Mouse (Mus musculus) monocyte, adult 2 months (primary cell): ENCODE data around the gene Pkd2.

Source experiments
- DNase-seq, 2 experiments: peaks; one replicate each; pipeline ENCODE4 v3.0.0; 2022; ENCODE audit warnings: low spot score in 2 of 2, low read depth in 1 of 2

Gene Pkd2

GRCm38 (mm10) chr5:104465731-104466130 lies 6.5 kb downstream of the Pkd2 start:
- no peak for DNase-seq

- DNase-seq, result no peak
These were observed 7.6 kb downstream of the Pkd2 start for GRCm38 (mm10) chr5:104466816-104467215.

GRCm38 (mm10) chr5:104468586-104468985 lies 9.3 kb downstream of the Pkd2 start:
- DNase-seq, result no peak

GRCm38 (mm10) chr5:104470981-104471391 lies 11.7 kb downstream of the Pkd2 start:
- no peak for DNase-seq

GRCm38 (mm10) chr5:104472371-104472770 lies 13.1 kb downstream of the Pkd2 start:
- no peak for DNase-seq

GRCm38 (mm10) chr5:104480367-104480766 lies 21.1 kb downstream of the Pkd2 start:
- DNase-seq, result no peak

- no peak for DNase-seq
These were observed 23.6 kb downstream of the Pkd2 start for GRCm38 (mm10) chr5:104482856-104483255.

GRCm38 (mm10) chr5:104491561-104491960 lies 32.3 kb downstream of the Pkd2 start:
- no peak for DNase-seq

GRCm38 (mm10) chr5:104504883-104505282 lies 45.6 kb downstream of the Pkd2 start:
- no peak for DNase-seq

- no peak for DNase-seq
These were observed 48.6 kb downstream of the Pkd2 start for GRCm38 (mm10) chr5:104507829-104508194.

- DNase-seq, result peak; percentile 29 to 65
These were observed 49.1 kb downstream of the Pkd2 start, which contains the start of gene BC005561 for GRCm38 (mm10) chr5:104508195-104508891. BC005561 (plus strand) TSS chr5:104508352.

- no peak for DNase-seq
These were observed 52.0 kb downstream of the Pkd2 start for GRCm38 (mm10) chr5:104511211-104511610.

- no peak for DNase-seq
These were observed 79.4 kb downstream of the Pkd2 start for GRCm38 (mm10) chr5:104538612-104539011.

- DNase-seq, result no peak
These were observed 80.1 kb downstream of the Pkd2 start for GRCm38 (mm10) chr5:104539331-104539730.
